Mouse (Mus musculus): ENCODE measurements around the gene Zfp472.
"Not testable (repeated sequence)": the region's sequence is repeated elsewhere in the genome, so short reads cannot be mapped to it uniquely, and the experiment has no call there.

Gene Zfp472

DNA sequence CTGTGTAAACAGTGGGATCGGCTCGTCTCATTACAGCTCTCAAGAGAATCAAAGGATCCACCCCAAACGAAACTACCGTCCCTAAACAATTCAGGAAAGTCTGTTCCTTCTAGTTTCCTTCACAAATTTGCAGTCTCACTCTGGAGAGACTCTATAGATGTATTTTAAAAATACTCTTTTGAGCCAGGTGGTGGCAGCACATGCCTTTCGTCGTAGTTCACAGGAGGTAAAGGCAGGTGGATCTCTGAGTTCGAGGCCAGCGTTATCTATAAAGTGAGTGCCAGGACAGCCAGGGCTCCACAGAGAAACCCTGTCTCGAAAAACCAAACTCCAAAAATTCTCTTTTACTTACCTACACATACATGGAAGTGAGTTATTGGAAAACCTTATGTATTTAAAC is 42.7 kb downstream of the Zfp472 start:
- DNase-seq (ENCODE audit: low read depth, low spot score) = no peak

DNA sequence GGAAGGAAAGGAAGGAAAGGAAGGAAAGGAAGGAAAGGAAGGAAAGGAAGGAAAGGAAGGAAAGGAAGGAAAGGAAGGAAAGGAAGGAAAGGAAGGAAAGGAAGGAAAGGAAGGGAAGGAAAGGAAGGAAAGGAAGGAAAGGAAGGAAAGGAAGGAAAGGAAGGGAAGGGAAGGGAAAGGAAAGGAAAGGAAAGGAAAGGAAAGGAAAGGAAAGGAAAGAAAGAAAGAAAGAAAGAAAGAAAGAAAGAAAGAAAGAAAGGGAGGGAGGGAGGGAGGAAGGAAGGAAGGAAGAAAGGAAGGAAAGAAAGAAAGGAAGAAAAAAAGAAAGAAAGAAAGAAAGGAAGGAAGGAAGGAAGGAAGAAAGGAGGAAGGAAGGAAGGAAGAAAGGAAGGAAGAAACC is 54.8 kb downstream of the Zfp472 start:
- not testable (repeated sequence) for DNase-seq (ENCODE audit: low read depth, low spot score)

Measured in brain, adult 2 months (tissue).